Mouse (Mus musculus) left cerebral cortex, adult 2 months (tissue): Measurements from ENCODE around the gene Tmem246. TPM values are rescaled to one million over a fixed set of nuclear protein-coding genes. Genes with fewer than 3 reads are reported as not detected.
"Not testable (repeated sequence)": the region's sequence is repeated elsewhere in the genome, so short reads cannot be mapped to it uniquely, and the experiment has no call there.

Experiments used
- DNase-seq, 2 experiments: peaks; one replicate each; pipeline ENCODE4 v3.0.0; 2021 to 2022; ENCODE audit warnings: low spot score in 2 of 2, mixed read lengths in 1 of 2; ENCODE audit errors: extremely low spot score in 1 of 2
- H3K27ac ChIP-seq: fragments of 200-600 bp; 2 replicates; pipeline ENCODE4 v1.8.1; 2022
- H3K4me3 ChIP-seq: fragments of 200-600 bp; 2 replicates; pipeline ENCODE4 v1.8.1; 2022
- CTCF ChIP-seq: fragments of 200-600 bp; IDR thresholded peaks from 2 replicates; pipeline ENCODE4 v1.8.1; 2022; ENCODE audit warnings: antibody characterized with exemption, mild to moderate bottlenecking, moderate library complexity
- intact Hi-C: fragments of 180-260 bp; cut with DNase I; formaldehyde crosslinking; loops from one replicate; pipeline ENCODE4 v1.15.1; 2025
- long read RNA-seq, 2 experiments: library from polyadenylated mRNA; stranded (forward); transcript quantifications; one replicate each; pipeline ENCODE4 v2.0.0; 2021; ENCODE audit warnings: borderline mapping rate in 2 of 2
- total RNA-seq, 2 experiments: library from RNA; stranded (reverse); gene quantifications; 2 replicates each; pipeline ENCODE4 v1.2.3; 2021

The Tmem246 gene
- 10 to 100 TPM; 69.1 to 70.8 TPM for total RNA-seq
- long read RNA-seq, experiment 1, transcript Tmem246-202 (2 exons, 748 nt), result minor isoform, 63 of 147 reads
- long read RNA-seq, experiment 1, transcript Tmem246-201 (2 exons, 2,989 nt), result major isoform, 70 of 147 reads
- long read RNA-seq, experiment 1, partial matches to known transcripts, result 0 of 147 reads
- long read RNA-seq, experiment 1, other reads (novel, unspliced or antisense), result 14 of 147 reads
- long read RNA-seq, experiment 2, transcript Tmem246-202 (2 exons, 748 nt), result minor isoform, 37 of 102 reads
- long read RNA-seq, experiment 2, transcript Tmem246-201 (2 exons, 2,989 nt), result major isoform, 56 of 102 reads
- long read RNA-seq, experiment 2, partial matches to known transcripts, result 0 of 102 reads
- long read RNA-seq, experiment 2, other reads (novel, unspliced or antisense), result 9 of 102 reads

DNA sequence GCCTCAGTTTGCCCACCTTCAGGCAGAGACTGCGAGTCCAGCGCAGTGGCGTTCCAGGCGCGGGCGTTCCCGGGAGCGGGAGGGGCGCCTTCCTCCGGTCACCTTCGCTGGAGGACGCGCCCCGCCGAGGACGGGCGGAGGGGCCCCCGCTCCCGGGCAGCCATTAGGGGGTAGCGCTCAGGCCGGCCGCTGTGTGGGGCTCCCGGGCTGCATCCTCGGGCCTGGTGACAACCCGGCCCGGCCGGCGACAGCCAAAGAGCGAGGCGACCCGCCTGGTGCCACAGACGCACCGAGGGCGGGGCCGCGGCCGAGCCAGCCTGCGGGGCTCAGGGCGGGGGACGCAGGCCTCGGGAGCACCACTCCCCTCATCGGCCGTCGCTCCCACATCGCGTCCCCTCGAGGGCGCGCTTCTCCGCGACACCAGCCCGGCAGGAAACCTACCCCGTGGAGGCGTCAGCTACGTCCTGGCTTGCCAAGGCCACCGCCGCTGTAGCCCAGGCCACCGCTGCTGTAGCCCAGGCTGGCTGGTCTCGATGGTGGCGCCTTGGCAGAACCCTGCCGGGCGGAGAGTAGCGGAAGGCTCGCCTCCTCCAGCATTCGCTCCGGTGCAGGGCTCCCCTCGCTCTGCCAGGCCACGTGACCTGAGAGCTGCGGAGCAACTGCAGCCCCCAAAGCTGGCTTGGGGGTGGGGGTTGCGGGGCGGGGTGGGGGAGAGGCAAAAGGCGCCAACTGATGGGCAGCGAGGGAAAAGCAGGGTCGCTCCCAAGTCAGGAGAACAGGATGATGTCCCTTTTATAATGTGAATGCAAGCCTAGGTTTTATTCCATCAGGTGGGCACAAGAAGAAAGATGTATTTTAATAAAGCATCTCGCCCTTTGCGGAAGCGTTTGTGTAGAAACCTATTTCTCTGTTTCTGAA is at the start of gene Tmem246:
Tmem246 (minus strand) TSS at position 694 of the 918 bp plus-strand sequence.
- intact Hi-C loops, result loop anchor here (2.0 kb wide), 2 partner anchors 33 to 75 kb away; no protein-coding TSS in a partner anchor
- peak within 1 kb of the TSS; percentile 98 for H3K27ac ChIP-seq
- TF ChIP-seq CTCF, result no peak; the same call in 1 of the 2 replicates

DNA sequence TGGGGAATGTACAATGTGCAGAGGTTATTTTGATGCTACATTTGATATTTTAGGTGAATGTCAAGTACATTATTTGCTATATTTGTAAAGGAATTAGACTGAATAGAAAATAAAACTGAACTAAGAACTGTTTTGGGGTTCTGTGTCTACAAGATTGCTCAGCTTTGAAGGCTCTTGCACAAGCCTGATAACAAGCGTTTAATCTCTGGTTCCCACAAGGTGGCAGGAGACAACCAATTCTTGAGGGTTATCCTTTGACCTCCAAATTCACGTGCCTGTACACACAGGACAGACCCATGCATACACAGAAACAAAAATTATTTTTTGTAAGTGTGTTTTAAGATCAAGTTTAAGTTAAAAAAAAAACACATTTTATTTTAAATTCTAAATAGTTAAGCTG is 42.2 kb upstream of the Tmem246 start:
- TF ChIP-seq CTCF, result no peak; the same call in 1 of the 2 replicates
- H3K4me3 ChIP-seq, result no peak overlapping the region
- no peak overlapping the region for H3K27ac ChIP-seq
- intact Hi-C loops, result no loop called here
- DNase-seq, result no peak

More for the DNA sequence above, at the start of gene Tmem246:
- peak within 1 kb of the TSS; percentile 80 for H3K4me3 ChIP-seq
- peak; percentile 71 to 77 for DNase-seq

DNA sequence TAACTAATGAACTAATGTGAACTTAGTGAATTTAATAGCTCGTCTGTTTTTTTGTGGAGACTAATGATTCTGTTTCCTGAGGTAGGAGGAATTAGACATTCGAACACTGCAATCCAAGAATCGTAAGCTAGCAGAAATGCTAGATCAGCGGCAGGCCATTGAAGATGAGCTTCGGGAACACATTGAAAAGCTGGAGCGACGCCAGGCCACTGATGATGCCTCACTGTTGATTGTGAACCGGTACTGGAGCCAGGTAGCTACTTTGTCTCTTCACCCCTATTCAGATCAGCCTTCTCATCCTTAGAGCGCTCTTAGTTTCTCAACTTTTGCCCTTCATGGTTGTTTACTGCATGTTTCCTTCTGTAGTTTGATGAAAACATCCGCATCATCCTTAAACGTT is 40.1 kb upstream of the Tmem246 start:
- Histone ChIP-seq H3K27ac (no peak overlapping the region), H3K4me3 (no peak overlapping the region)
- no peak for TF ChIP-seq CTCF
- intact Hi-C loops, result no loop called here
- DNase-seq, result no peak

DNA sequence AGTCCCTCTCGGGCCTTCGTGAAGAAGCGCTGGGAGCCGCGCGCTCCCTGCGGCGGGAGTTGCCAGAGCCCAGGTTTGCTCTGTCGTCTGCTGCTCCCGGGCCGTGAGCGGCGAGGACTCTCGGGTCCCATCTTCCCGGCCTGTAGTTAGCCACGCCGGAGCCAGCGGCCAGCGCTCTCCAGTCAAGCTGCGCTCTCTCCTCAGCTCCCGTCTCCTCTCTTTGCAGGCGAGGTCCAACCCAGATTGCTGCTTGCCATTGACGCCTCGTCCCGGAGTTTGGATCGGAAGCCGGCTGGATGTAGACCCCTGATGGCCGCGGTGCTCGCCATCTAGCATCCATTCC is 34.4 kb upstream of the Tmem246 start:
- intact Hi-C loops, result loop anchor here (1.0 kb wide), 1 partner anchor 111 kb away; the partner anchor contains the start of genes Mrpl50 and Zfp189

DNA sequence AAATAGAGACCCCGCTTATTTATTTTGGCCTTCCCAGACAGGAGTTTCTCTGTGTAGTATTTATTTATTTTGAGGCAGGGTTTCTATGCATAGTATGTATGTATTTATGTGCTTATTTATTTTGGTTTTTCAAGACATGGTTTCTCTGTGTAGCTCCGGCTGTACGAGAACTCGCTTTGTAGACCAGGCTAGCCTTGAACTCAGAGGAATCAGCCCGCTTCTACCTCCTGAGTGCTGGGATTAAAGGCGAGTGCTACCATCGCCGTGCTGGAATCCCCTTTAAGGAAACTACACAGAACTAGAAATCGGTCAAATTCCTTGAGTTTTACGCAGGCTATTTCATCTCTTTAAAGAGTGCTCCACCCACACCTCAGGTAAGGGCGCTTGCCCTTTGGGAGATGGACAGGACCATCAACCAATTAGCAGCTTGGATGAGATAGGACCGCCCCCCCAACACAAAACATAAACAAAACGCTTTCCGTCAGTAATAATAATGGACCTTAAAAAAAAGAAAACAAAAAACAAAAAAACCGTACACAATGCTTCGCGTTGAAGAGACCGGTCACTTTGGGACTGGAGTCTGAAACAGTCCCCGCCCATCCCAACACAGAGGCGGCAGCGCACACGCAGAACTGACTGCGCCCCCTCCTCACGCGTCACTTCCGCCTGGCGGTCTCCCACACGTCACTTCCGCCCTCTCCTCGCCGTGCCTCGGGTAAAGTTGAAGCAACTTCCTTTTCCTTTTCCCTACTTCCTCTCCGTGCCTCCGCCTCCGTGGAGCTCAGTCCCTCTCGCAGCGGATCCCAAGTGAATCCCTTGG is 33.9 kb upstream of the Tmem246 start, which contains the start of gene Rnf20:
Rnf20 (plus strand) TSS at position 688 of the 820 bp plus-strand sequence.
- peak; percentile 95 to 97 for DNase-seq
- no peak for TF ChIP-seq CTCF

More for the DNA sequence above, 34.4 kb upstream of the Tmem246 start:
- no peak for TF ChIP-seq CTCF
- peak overlapping the region; percentile 89 for H3K4me3 ChIP-seq
- DNase-seq, result no peak
- peak overlapping the region; percentile 73 for H3K27ac ChIP-seq

DNA sequence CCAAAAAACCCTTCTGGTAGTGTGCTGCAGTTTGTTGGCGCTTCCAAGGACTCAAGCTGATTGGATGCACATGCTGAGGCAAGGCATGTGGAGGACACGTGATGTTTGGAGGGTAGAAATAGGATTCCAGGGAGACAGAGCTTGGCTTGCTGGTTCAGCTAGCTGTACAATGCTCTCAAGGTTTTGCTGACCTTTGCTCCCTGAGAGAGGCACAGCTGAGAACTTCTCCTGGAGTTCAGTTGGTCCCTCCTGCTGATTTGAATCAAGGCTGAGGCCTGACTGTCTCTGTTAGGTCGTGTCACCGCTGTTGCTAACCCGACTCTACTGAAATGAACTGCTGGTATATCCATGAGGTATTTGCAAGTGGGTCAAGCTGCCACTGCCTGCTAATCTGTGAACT is 31.3 kb upstream of the Tmem246 start:
- no peak for TF ChIP-seq CTCF

More for the DNA sequence above, 33.9 kb upstream of the Tmem246 start, which contains the start of gene Rnf20:
- intact Hi-C loops, result loop anchor here (1.0 to 2.0 kb wide), 2 partner anchors 35 to 110 kb away; partner anchors contain the start of genes Mrpl50, Tmem246 and Zfp189
- peak within 1 kb of the TSS; percentile 89 for H3K4me3 ChIP-seq
- peak within 1 kb of the TSS; percentile 73 for H3K27ac ChIP-seq

DNA sequence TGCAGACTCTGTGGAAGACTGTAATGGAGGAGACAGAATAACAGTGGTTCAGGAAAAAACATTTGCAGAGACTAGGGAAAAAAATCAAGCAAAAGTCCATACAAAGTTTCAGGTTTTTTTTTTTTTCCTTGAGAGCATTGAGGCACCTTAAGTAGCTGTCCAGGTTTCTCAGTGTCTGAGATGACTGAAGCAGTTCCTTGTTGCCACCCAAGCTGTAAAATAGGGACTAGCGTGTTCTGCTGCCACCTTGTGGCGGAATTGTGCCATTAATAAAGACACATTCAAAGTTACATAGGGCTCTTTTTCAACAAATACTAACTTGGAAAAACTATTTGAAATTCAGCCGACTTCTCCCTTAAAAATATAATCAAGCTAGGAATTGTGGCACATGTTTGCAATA is 29.3 kb upstream of the Tmem246 start:
- intact Hi-C loops, result loop anchor here (1.0 to 5.0 kb wide), 3 partner anchors 60 to 935 kb away; no protein-coding TSS in a partner anchor
- H3K4me3 ChIP-seq, result no peak overlapping the region
- no peak overlapping the region for H3K27ac ChIP-seq
- DNase-seq, result peak; percentile 77
- peak; percentile 87 for TF ChIP-seq CTCF

More for the DNA sequence above, 31.3 kb upstream of the Tmem246 start:
- no peak overlapping the region for H3K4me3 ChIP-seq
- DNase-seq, result no peak
- H3K27ac ChIP-seq, result no peak overlapping the region
- intact Hi-C loops, result loop anchor here (5.0 kb wide), 2 partner anchors 857 to 937 kb away; no protein-coding TSS in a partner anchor

DNA sequence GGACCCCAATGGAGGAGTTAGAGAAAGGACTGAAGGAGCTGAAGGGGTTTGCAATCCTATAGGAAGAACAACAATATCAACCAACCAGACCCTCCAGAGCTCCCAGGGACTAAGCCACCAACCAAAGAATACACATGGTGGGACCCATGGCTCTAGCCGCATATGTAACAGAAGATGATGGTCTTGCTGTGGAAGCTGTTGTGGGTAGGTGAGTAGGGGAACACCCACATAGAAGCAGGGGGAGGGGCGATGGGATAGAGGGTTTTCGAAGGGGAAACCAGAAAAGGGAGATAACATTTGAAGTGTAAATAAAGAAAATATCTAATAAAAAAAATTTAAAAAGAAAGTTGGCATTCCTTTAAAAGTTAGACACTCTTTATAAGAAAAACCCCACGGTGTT is 27.3 kb upstream of the Tmem246 start:
- not testable (repeated sequence) for DNase-seq, H3K4me3 ChIP-seq, H3K27ac ChIP-seq
- intact Hi-C loops, result loop anchor here (5.0 kb wide), 2 partner anchors 853 to 933 kb away; no protein-coding TSS in a partner anchor

DNA sequence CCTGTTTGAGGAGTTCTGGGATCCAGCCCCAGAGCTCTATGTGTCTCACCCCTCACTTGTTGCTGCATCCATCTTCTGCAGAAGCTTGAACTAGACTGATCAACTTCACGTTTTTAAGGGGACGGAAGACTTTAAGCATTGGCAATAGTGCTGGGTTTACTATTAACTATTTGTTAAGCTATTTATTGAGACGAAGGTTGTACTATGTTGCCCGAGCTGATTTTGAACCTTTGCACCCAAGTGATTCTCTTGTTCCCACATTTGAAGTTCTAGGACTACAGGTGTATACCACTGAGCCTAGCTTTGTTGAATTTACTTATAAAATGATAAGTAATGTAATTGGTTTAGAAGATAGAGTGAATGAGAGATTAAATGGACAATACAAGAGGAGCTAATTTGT is 26.2 kb upstream of the Tmem246 start:
- Histone ChIP-seq H3K27ac (no peak overlapping the region), H3K4me3 (no peak overlapping the region)
- intact Hi-C loops, result no loop called here
- no peak for DNase-seq
- no peak for TF ChIP-seq CTCF

DNA sequence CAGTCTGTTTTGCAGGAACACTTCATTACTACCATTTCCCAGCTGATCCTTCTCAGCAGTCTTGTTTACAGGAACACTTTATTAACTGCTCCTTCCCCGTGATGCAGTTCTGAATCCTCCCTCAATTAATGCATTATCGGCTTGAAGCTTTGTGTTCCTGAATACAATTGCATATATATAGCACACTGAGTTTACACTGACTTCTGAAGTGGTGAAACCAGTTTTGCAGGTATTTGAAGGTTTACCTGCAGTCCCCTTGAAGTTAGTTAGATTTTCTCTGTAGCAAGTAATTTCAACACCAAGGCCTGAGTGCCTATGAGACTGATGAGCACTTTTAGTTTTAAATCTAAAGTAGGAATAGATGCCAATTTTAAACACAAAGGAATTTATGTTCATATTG is 24.6 kb upstream of the Tmem246 start:
- no peak for TF ChIP-seq CTCF
- Histone ChIP-seq H3K27ac (no peak overlapping the region), H3K4me3 (no peak overlapping the region)
- intact Hi-C loops, result no loop called here
- no peak for DNase-seq

DNA sequence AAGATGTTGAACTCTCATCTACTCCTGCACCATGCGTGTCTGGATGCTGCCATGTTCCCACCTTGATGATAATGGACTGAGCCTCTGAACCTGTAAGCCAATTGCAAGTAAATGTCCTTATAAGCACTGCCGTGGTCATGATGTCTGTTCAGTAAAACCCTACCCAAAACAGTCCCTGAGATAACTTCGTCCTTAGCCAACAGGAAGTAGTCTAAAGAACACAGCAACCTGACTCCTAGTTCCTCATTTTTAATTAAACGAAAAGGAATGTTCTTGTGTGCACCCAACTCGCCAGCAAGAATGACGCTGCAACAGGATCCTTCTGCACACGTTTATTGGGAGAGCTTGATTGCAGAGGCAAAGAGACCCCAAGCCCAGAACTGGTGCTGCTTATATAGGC is 22.2 kb upstream of the Tmem246 start:
- H3K4me3 ChIP-seq, DNase-seq, H3K27ac ChIP-seq, intact Hi-C loops: not testable (repeated sequence)
